ENCODE assay signal across 11 mouse cellular contexts in genomic region chr6:51108336-51108956, GRCm38 (mm10).
A peak's percentile ranks its signal among the peaks of the same experiment; 100 is the strongest.
DNase-seq lines count a peak whose midpoint lies in the region; ATAC-seq and TF ChIP-seq lines count a peak whose summit lies in the region.
"Had no signal": no experiment of that assay in that cellular context is flagged by ENCODE, and none has a peak within 500 bp of the region (broad histone marks: within the 10 kb centered on the region; RNA-seq: fewer than 3 reads in every experiment).

No protein-coding gene starts in this region.

- 13% methylated on average over 8 of the region's 8 CpGs for WGBS in heart, embryonic 10.5 days
- 47% methylated on average over 8 of the region's 8 CpGs for WGBS in heart, adult 2 months
- 31% methylated on average over 8 of the region's 8 CpGs for WGBS in limb, embryonic 12.5 days

- peak overlapping the region; percentile 80 for H3K27ac ChIP-seq in heart, embryonic 10.5 days
- H3K27ac ChIP-seq in heart, adult 2 months = no peak overlapping the region
- peak overlapping the region; percentile 73 for H3K27ac ChIP-seq in limb, embryonic 12.5 days
- H3K27ac ChIP-seq: intestine, embryonic 15.5 days had no signal

- no peak overlapping the region for H3K9ac ChIP-seq in heart, adult 2 months (ENCODE audit: low read depth, low read length)
- no peak overlapping the region for H3K9ac ChIP-seq in limb, embryonic 12.5 days (replicated peaks)
- H3K9ac ChIP-seq: intestine, embryonic 15.5 days had no signal

- no peak for TF ChIP-seq CTCF in heart, adult 2 months (IDR thresholded peaks at IDR 0.05)

- TF ChIP-seq POLR2A in heart, adult 2 months (IDR thresholded peaks at IDR 0.05; ENCODE audit: insufficient read depth, low read depth, low read length) = no peak

- H3K79me2 ChIP-seq in heart, adult 2 months (replicated peaks; ENCODE audit: control insufficient read depth, insufficient read depth, low read length) = no peaks in the 10 kb centered on the region

- no peaks in the 10 kb centered on the region for H3K27me3 ChIP-seq in heart, embryonic 10.5 days (ENCODE audit: insufficient read depth, poor library complexity, severe bottlenecking)
- no peaks in the 10 kb centered on the region for H3K27me3 ChIP-seq in heart, adult 2 months (ENCODE audit: control insufficient read depth, insufficient read depth, low read length)
- no peaks in the 10 kb centered on the region for H3K27me3 ChIP-seq in limb, embryonic 12.5 days
- H3K27me3 ChIP-seq: intestine, embryonic 15.5 days had no signal

- peaks cover 10% of the 10 kb centered on the region for H3K4me1 ChIP-seq in heart, embryonic 10.5 days
- H3K4me1 ChIP-seq in heart, adult 2 months (ENCODE audit: control insufficient read depth, insufficient read depth, low read length) = peaks cover 6% of the 10 kb centered on the region
- peaks cover 6% of the 10 kb centered on the region; the same call in 1 of the 2 replicates for H3K4me1 ChIP-seq in limb, embryonic 12.5 days (replicated peaks)

- intact Hi-C loops in heart, adult 2 months (cut with DNase I) = no loop called here

- no peaks in the 10 kb centered on the region for H3K9me3 ChIP-seq in heart, embryonic 10.5 days
- H3K9me3 ChIP-seq in limb, embryonic 12.5 days = no peaks in the 10 kb centered on the region
- H3K9me3 ChIP-seq: intestine, embryonic 15.5 days had no signal

- H3K36me3 ChIP-seq in heart, embryonic 10.5 days = no peaks in the 10 kb centered on the region
- no peaks in the 10 kb centered on the region for H3K36me3 ChIP-seq in heart, adult 2 months (ENCODE audit: control insufficient read depth, insufficient read depth, low read length)
- H3K36me3 ChIP-seq in limb, embryonic 12.5 days = no peaks in the 10 kb centered on the region
- H3K36me3 ChIP-seq: intestine, embryonic 15.5 days had no signal

- TF ChIP-seq EP300 in heart, adult 2 months (IDR thresholded peaks at IDR 0.05; ENCODE audit: insufficient read depth, low read depth, low read length) = no peak

- no peak for ATAC-seq in limb, embryonic 12.5 days (ENCODE audit: insufficient number of reproducible peaks, insufficient read depth, low FRiP score, low TSS enrichment, low read depth)
- no peak for ATAC-seq in megakaryocyte-erythroid progenitor cell, adult 5-6 weeks (replicated peaks; ENCODE audit: low FRiP score, low TSS enrichment, poor library complexity, severe bottlenecking)
- ATAC-seq: intestine, embryonic 15.5 days had no signal

- H3K4me2 ChIP-seq in limb, embryonic 12.5 days = no peak overlapping the region
- H3K4me2 ChIP-seq: intestine, embryonic 15.5 days had no signal

- H3K4me3 ChIP-seq in heart, embryonic 10.5 days = peak overlapping the region; percentile 8; the same call in 1 of the 2 replicates
- no peak overlapping the region for H3K4me3 ChIP-seq in heart, adult 2 months
- H3K4me3 ChIP-seq in limb, embryonic 12.5 days (replicated peaks) = no peak overlapping the region
- H3K4me3 ChIP-seq: erythroblast, embryonic 14.5 days; intestine, embryonic 15.5 days had no signal

- peak; percentile 77 for DNase-seq in heart, embryonic 10.5 days (ENCODE audit: low spot score)
- no peak for DNase-seq in heart, adult 2 months
- peak; percentile 14 for DNase-seq in kidney, adult 9 months
- no peak for DNase-seq in kidney, adult 8-10 months
- DNase-seq in embryo, embryonic 11 days = peak; percentile 52
- no peak for DNase-seq in layer of hippocampus, postnatal 14 days (ENCODE audit: low spot score in 2 of 2)
- DNase-seq: lung, postnatal 36 days had no signal

Comparison
In these comparisons a context has a peak if more than half of its experiments do, and no peak if none do; other contexts are left out.
1. DNase-seq: peak in heart, embryonic 10.5 days (single experiment), kidney, adult 9 months (single experiment) and embryo, embryonic 11 days (single experiment); none in heart, adult 2 months (0 of 2), kidney, adult 8-10 months (0 of 2) and layer of hippocampus, postnatal 14 days (0 of 2).